Mouse (Mus musculus) embryonic facial prominence, embryonic 11.5 days (tissue): ENCODE results near the gene Krt2. TPM values are rescaled to one million over a fixed set of nuclear protein-coding genes. Genes with fewer than 3 reads are reported as not detected.

Experiments used
- polyA plus RNA-seq: library from polyadenylated mRNA; unstranded; fragments of >200 nt; fragmentation: Nextera tagmentation; extraction: Ambion mirVana; gene quantifications from 2 replicates; pipeline ENCODE4 v1.2.1, GENCODE M21; 2014

Gene Krt2
- polyA plus RNA-seq, 1 experiment from 2014 or later = not detected

Other genes with a start within 250 kb of the Krt2 start
- 0.06 and 0.17 TPM in 2 replicates for gene Krt75, start 244.3 kb downstream of the Krt2 start, polyA plus RNA-seq
- gene Gm5414, start 190.0 kb downstream of the Krt2 start, polyA plus RNA-seq = not detected in 2 replicates
- gene Gm5478, start 170.8 kb downstream of the Krt2 start, polyA plus RNA-seq = not detected in 2 replicates
- not detected in 2 replicates for gene Krt6b, start 137.9 kb downstream of the Krt2 start, polyA plus RNA-seq
- 0.18 and 0.31 TPM in 2 replicates for gene Krt6a, start 123.9 kb downstream of the Krt2 start, polyA plus RNA-seq
- gene Krt5, start 105.3 kb downstream of the Krt2 start, polyA plus RNA-seq = 6.6 and 7.3 TPM in 2 replicates
- not detected in 2 replicates for gene Krt71, start 75.1 kb downstream of the Krt2 start, polyA plus RNA-seq
- gene Krt72, start 31.7 kb downstream of the Krt2 start, polyA plus RNA-seq = not detected in 2 replicates
- gene Krt73, start 15.8 kb downstream of the Krt2 start, polyA plus RNA-seq = not detected in 2 replicates
- gene Krt1, start 32.6 kb upstream of the Krt2 start, polyA plus RNA-seq = 1.3 and 1.7 TPM in 2 replicates
- not detected in 2 replicates for gene Krt77, start 51.5 kb upstream of the Krt2 start, polyA plus RNA-seq
- not detected in 2 replicates for gene Krt76, start 74.8 kb upstream of the Krt2 start, polyA plus RNA-seq
- not detected in 2 replicates for gene Krt4, start 106.6 kb upstream of the Krt2 start, polyA plus RNA-seq
- 0.35 TPM in 1 of 2 replicates, not detected in the other for gene Krt79, start 122.2 kb upstream of the Krt2 start, polyA plus RNA-seq
- gene Krt78, start 136.1 kb upstream of the Krt2 start, polyA plus RNA-seq = 0.10 TPM in 1 of 2 replicates, not detected in the other
- 47.9 and 53.4 TPM in 2 replicates for gene Krt8, start 186.3 kb upstream of the Krt2 start, polyA plus RNA-seq
- 57.9 and 75.1 TPM in 2 replicates for gene Krt18, start 210.0 kb upstream of the Krt2 start, polyA plus RNA-seq